Mouse (Mus musculus) neutrophil, adult 59 days (primary cell): ENCODE measurements around the gene Spout1. TPM values are rescaled to one million over a fixed set of nuclear protein-coding genes. Genes with fewer than 3 reads are reported as not detected.

Source experiments
- total RNA-seq, 2 experiments: library from RNA; stranded (reverse); gene quantifications; 1 replicate in 1 of 2; 2 replicates in 1 of 2; pipeline ENCODE4 v1.2.4; 2023

Gene Spout1
- total RNA-seq = 10 to 100 TPM in 1 of 2 experiments, 1 to 10 TPM in 1; 7.6 to 10.1 TPM

GRCm38 (mm10) chr2:30177700-30178675, at the start of gene Spout1:
Spout1 (minus strand) TSS chr2:30178459.

GRCm38 (mm10) chr2:30205629-30206357, 27.5 kb upstream of the Spout1 start, which contains the start of gene Kyat1:
Kyat1 (minus strand) TSS chr2:30205847.

GRCm38 (mm10) chr2:30171371-30171996, 6.8 kb downstream of the Spout1 start, which contains the start of gene Endog:
Endog (plus strand) TSS chr2:30171493.

GRCm38 (mm10) chr2:30133613-30134377, 44.5 kb downstream of the Spout1 start, which contains the start of gene Tbc1d13:
Tbc1d13 (plus strand) TSS chr2:30133746.

GRCm38 (mm10) chr2:30124472-30125274, 53.6 kb downstream of the Spout1 start, which contains the start of gene Zer1:
Zer1 (minus strand) TSS chr2:30124585.

Other genes starting within 250 kb of the Spout1 start
- gene Gle1, start 243.0 kb downstream of the Spout1 start, total RNA-seq = 10 to 100 TPM; 31.0 to 34.2 TPM
- gene Sptan1, start 212.9 kb downstream of the Spout1 start, total RNA-seq = 100 to 1,000 TPM; 184 to 197 TPM
- gene Wdr34, start 129.6 kb downstream of the Spout1 start, total RNA-seq = 1 to 10 TPM; 2.0 TPM
- gene Set, start 121.1 kb downstream of the Spout1 start, total RNA-seq = 100 to 1,000 TPM; 117 to 141 TPM
- gene Pkn3, start 100.8 kb downstream of the Spout1 start, total RNA-seq = 10 to 100 TPM in 1 of 2 experiments, 1 to 10 TPM in 1; 4.2 to 11.0 TPM
- gene Zdhhc12, start 84.8 kb downstream of the Spout1 start, total RNA-seq = 10 to 100 TPM; 11.2 to 11.5 TPM
- 10 to 100 TPM; 32.6 to 35.7 TPM for gene Zer1, start 53.9 kb downstream of the Spout1 start, total RNA-seq
- 10 to 100 TPM; 44.3 to 51.3 TPM for gene Tbc1d13, start 44.7 kb downstream of the Spout1 start, total RNA-seq
- 1 to 10 TPM; 3.2 to 3.4 TPM for gene Endog, start 7.0 kb downstream of the Spout1 start, total RNA-seq
- 1 to 10 TPM; 2.5 TPM for gene Kyat1, start 27.4 kb upstream of the Spout1 start, total RNA-seq
- 10 to 100 TPM; 16.2 to 19.7 TPM for gene Lrrc8a, start 59.3 kb upstream of the Spout1 start, total RNA-seq
- gene Gm28035, start 62.1 kb upstream of the Spout1 start, total RNA-seq = under 1 TPM in 1 of 2 experiments, not detected in 1; 0.64 TPM
- 1 to 10 TPM; 1.4 to 2.4 TPM for gene Phyhd1, start 87.7 kb upstream of the Spout1 start, total RNA-seq
- gene Gm28038, start 102.6 kb upstream of the Spout1 start, total RNA-seq = 1 to 10 TPM in 1 of 2 experiments, not detected in 1; 8.2 TPM
- 1 to 10 TPM; 4.6 to 6.1 TPM for gene Dolk, start 107.9 kb upstream of the Spout1 start, total RNA-seq
- gene Nup188, start 107.9 kb upstream of the Spout1 start, total RNA-seq = 10 to 100 TPM; 30.0 to 30.1 TPM
- gene Sh3glb2, start 180.9 kb upstream of the Spout1 start, total RNA-seq = 10 to 100 TPM; 14.6 to 16.0 TPM
- gene Miga2, start 185.8 kb upstream of the Spout1 start, total RNA-seq = 1 to 10 TPM; 5.9 to 7.6 TPM
- 10 to 100 TPM; 10.8 to 12.6 TPM for gene Dolpp1, start 213.8 kb upstream of the Spout1 start, total RNA-seq
- gene Crat, start 237.4 kb upstream of the Spout1 start, total RNA-seq = 10 to 100 TPM; 31.9 to 36.0 TPM
- gene Ptpa, start 237.6 kb upstream of the Spout1 start, total RNA-seq = 100 to 1,000 TPM in 1 of 2 experiments, 10 to 100 TPM in 1; 96.5 to 101 TPM